Mouse (Mus musculus) cerebellum, adult 8-10 months (tissue): ENCODE results near the gene Rnf167.
A peak's percentile ranks its signal among the peaks of the same experiment; 100 is the strongest.

Experiments
- DNase-seq: peaks from one replicate; pipeline ENCODE4 v3.0.0; 2022

The Rnf167 gene

DNA sequence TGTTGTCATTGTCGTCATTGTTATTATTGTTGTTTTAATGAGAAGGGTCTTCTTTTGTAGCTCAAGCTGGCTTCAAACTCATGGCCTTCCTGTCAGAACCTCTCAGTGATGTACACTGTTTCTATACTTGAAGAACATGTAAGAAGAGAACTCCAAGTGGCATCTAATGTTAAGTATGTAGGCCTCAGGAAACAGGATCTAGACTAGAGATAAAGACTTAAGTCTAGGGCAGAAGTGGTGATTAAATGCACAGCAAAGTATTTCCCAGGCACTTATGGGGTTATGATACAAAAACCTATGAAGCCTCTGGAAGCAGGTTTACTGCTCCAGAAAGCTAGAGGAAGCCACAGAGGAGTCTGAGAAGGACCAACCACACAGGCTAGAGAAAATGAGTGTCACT lies 8.7 kb upstream of the Rnf167 start:
- no peak for DNase-seq

DNA sequence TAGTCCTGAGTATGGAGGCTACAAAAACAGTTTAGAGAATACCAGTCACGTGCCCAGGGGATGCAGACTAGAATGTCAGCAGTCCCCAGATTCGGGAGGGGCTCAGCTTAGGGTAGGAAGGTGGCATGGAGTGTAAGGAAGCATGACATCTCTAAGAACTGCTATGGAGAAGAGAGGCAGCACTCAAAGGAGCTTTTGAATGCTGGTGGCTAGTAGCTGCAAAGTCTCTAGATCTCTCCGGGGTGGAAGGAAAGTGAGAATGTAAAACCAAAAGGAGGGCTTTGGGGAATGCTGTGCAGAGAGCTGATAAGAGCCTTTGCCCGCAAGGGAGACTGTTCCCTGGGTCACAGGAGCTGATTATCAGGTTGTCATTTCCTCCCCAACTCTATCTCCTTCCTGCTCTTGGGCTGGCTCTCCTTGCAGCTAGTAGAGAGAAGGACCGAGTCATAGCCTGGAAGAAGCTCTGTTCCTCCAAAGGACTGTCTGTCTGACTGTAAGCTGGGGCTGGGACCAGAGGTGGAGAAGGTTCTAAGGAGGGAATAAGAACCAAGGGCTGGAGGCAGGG lies 8.2 kb upstream of the Rnf167 start, which contains the start of gene Gp1ba:
Gene Gp1ba (plus strand): TSS at position 409 of the 565 bp plus-strand sequence.
- DNase-seq: no peak

DNA sequence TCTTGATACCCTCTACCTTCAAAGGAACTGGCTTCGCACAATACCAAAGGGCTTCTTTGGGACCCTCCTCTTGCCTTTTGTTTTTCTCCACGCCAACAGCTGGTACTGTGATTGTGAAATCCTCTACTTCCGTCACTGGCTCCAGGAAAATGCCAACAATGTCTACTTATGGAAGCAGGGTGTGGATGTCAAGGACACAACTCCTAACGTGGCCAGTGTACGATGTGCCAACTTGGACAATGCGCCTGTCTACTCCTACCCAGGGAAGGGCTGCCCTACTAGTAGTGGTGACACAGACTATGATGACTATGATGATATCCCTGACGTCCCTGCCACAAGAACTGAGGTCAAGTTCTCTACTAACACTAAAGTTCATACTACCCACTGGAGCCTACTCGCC lies 7.1 kb upstream of the Rnf167 start:
- DNase-seq: no peak

DNA sequence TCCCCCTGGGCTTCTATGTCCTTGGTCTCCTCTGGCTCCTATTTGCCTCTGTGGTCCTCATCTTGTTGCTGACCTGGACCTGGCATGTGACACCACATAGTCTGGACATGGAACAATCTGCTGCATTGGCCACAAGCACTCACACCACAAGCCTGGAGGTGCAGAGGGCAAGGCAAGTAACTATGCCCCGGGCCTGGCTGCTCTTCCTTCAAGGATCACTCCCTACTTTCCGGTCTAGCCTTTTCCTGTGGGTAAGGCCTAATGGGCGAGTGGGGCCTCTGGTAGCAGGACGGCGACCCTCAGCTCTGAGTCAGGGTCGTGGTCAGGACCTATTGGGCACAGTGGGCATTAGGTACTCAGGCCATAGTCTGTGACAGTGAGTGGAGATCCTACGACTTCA lies 5.8 kb upstream of the Rnf167 start:
- no peak for DNase-seq

DNA sequence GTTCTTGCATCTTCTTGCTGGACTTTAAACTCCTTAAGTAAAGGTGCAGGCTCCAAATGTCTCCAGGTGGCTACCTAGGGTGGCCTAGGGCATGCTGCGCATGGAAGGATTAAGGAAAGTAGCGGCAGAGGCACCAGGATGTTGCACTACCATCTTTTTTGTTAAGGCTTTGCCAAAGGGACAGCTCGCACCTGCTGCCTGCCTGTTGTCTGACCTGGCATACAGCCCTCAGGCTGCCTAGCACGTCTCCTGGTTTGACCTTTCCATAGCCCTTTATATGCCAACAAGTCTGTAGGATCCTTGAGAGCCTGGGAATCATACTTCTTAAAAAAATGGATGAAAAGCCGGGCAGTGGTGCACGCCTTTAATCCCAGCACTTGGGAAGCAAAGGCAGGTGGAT lies 4.0 kb upstream of the Rnf167 start:
- DNase-seq: no peak

DNA sequence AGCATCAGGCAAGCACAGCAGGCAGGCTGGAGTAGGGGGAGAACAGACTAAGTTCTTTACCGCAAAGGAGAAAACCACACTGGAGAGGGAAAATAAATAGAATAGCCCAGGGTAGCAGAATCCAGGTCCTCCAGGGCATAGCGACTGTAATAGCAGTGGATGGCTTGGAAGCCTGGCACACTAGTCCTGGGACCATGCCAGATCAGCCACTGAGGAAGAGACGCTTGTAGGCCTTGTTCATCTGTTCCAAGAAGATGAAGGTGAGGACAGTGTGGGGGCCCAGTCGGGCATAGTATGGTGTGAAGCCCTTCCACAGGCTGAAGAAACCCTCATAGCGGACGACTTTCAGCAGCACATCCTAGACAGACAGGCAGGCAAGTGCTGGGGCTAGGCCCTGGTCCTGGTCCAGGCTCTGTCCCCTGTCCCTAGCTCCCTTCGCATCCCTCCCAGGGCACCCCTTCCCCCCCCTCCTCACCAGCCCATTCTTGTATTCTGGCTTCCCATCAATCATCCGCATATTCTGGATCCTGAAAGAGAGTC lies 2.4 kb upstream of the Rnf167 start:
- DNase-seq: no peak

DNA sequence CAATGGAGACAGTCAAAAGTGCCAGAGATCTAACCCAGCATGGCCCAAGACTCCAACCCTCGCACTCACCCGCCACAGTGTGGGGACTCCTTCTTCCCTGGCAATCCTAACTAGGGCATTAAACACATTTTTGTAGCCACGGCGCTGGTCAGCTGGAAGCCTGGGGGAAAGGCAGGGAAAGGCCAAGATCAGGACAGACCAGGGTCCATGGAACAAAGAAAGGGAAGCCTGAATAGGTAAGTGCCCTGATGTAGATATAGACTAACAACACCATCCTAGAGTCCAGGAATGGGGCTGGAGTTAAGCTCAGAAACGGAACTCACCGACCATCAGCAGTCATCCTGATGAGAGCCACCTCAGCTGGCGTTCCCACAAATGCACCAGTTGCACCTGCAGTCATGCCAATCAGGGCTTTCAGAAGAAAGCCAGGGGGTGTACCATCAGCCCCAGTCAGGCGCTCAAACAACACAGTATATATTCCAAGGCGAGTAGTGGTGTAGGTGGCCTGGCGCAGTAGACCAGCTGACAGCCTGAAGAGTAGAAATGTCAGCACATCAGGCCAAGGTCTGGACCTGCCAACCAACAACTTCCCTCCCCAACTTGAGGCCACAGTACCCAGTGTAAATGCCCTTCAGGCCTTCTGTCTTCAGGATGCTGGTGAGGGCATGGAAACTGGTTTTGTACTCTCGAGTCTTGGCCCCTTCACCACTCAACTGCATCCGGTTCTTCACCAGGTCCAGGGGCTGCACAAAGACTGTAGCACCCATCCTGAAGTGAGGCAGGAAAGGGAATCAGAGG lies 1.4 kb upstream of the Rnf167 start:
- no peak for DNase-seq

DNA sequence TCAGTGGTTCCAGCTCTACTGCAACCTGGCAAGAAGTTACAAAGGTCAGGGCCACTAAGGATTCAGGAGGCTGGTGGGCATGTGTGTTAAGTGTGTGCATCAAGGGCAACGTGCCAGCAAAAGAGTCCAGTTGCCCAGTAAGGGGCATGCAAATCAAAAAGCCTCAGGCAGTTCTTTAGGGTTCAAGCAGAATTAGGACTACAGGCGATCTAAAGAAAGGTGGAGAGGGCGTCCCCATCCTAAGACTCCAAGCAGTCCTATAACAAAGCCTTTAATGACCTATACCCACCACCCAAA lies 828 bp upstream of the Rnf167 start:
- no peak for DNase-seq

DNA sequence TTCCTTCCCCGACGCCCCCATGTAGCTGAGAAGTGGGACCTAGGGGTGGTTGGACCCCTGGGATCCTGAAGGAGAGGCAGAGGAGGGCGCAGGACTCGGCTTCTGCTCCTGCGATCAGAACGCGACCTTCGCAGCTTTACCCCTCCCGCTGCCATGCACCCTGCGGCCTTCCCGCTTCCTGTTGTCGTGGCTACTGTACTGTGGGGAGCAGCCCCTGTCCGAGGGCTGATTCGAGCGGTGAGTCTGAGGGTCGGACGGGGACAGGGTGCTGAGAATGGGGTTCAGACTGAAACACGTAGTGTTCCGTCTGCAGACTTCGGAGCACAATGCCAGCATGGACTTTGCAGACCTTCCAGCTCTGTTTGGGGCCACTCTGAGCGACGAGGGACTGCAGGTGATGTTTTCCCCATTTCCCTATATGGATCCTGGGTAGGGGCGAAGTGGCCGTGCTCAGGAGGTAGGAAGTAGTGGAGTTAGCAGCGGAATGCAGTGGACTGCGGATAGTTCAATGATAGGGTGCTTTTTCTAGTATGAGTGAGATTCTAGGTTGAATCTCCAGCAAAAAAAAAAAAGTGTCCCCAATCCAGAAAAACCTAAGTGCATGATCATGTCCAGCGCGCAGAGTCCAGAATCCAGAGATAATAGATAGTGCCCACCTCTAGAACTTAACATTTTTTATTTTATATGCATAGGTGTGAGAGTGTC lies 833 bp downstream of the Rnf167 start:
- no peak for DNase-seq

DNA sequence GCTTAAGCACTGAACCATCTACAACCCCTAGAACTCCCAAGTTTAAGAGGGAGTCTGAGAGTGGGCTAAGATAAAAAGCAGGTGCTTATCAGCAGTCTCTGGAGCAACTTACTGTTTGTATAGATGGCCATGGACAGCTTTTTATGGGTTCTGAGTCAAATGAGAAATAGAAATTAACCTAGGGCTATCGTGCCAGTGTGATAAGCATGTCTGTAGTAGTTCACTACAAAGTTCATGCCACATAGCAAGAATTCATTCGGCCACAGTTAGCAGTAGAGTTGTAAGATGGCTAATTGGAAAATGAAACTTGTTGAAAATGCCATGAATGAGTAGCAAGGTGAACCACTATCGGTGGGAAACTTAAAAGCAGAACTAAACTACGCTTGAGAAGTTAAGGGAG lies 1.5 kb downstream of the Rnf167 start:
- DNase-seq: no peak

DNA sequence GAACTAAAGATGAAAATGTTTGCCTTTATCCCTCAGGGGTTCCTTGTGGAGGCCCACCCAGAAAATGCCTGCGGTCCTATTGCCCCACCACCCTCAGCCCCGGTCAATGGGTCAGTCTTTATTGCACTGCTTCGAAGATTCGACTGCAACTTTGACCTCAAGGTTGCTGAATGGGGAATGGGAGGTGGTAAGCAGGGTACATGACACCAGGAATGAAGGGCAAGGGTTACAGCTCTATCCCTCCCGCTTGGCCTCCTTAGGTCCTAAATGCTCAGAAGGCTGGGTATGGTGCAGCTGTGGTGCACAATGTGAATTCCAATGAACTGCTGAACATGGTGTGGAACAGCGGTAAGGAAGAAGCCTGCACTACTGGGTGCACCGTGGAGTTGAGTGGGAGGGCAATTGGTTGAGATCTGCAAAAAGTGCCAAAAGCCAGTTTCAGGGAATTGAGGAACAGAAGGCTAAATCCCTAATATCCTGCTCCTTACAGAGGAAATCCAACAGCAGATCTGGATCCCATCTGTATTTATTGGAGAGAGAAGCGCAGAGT lies 2.2 kb downstream of the Rnf167 start:
- DNase-seq: no peak

DNA sequence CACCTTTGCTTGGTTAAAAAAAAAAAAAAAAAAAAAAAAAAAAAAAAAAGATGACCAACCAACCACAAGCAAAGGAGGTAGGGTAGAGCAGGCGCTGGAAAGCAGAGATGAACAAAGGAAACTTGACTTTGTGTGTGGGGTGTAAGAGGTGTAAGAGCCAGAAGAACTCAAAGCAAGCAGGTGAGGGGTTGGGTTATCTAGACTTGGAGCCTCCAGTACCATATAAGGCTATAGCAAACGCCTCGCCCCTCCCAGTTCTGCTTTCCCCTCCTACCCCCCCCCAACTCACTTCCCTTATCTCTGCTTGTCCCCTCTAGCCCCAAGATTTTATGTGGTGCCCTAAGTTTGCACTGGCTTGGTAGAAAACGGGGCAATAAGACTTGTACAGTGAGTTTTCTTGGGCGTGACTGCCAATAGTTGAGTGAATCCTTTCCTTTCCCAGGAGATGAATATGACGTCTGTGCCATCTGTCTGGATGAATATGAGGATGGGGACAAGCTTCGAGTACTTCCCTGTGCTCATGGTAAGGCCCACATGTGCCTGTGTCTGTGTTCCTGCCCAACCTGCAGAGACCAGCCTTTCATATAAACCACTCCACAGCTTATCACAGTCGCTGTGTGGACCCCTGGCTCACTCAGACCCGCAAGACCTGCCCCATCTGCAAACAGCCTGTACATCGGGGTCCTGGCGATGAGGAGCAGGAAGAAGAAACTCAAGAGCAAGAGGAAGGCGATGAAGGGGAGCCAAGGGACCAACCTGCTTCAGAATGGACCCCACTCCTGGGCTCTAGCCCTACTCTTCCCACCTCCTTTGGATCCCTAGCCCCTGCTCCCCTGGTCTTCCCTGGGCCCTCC lies 3.5 kb downstream of the Rnf167 start:
- peak; percentile 21 for DNase-seq

DNA sequence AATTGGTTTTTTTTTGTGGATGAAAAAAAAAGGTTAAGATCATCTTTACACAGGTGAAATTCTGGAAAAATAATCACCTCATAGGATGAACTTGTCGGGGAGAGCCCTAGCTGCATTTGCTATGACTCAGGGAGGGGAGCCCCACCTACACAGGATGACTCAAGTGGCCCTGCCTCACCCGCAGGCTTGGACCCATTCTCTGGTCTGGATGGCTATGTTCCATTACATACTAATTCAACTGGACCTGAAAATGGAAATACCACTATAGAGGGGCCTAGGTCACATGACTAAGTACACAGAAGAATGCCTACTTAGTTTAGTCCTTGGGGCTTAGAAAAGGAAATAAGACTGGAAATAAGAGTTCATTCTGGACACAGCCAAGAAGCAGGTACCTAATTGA lies 4.4 kb downstream of the Rnf167 start:
- DNase-seq: peak; percentile 7

DNA sequence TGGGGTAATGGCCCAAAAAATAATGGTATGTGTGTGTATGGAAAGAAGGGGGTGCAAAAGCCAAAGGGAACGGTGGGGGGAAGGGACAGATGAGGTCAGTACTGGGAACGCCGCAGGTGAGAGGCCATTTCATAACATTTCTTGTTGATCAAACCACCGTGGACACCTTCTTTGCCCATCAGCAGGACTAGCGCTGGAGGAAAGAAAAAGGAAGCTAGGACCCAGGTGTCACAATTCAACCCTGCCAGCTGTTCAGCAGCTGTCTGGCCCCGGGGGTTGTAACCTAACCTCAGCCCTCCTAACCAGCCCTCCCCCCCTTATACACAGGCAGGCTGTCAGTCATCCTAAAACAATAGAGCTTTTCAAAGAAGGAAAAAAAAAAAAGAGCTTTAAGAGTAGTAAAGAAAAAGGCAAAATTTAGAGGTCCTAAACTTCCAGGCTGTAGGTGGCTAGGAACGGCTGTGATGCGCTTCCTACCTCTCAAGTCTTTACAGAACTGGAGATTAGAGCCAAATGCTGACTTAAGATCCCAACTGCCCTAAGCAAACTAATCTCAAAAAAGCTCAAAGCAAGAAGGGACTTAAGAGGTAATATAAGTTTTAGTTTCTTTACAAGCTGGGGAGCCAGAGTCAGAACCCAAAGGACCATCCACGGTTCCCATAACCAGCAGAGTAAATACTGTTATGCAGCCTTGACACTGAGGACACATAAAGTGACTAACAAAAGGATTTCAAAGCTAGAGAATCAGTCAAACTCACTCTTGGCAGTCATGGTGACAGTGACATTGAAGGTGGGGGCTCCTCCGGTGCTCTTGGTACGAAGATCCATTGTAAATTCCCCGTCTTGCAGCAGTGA lies 5.2 kb downstream of the Rnf167 start:
- no peak for DNase-seq

DNA sequence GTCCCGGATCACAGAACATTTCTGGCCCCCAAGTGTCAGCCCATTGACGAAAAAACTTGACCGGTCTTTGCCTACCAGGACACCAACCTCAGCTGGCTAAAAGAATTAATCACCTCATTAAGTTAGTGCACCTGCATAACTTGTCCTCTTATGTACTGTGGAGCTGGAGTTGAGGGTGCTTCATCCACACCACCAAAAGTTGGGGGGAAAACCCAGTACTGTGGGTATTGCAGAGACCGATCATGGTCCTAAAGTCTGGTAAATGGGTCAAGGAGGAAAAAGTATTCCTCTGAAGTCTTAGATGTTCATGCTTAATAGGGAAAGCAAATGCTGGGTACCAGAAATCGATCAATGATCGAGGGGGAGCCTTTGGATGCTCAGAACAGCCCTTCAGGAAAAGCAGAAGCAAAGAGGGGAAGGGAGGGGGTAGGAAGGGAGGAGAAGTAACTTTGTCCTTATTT lies 5.9 kb downstream of the Rnf167 start:
- DNase-seq: peak; percentile 22

DNA sequence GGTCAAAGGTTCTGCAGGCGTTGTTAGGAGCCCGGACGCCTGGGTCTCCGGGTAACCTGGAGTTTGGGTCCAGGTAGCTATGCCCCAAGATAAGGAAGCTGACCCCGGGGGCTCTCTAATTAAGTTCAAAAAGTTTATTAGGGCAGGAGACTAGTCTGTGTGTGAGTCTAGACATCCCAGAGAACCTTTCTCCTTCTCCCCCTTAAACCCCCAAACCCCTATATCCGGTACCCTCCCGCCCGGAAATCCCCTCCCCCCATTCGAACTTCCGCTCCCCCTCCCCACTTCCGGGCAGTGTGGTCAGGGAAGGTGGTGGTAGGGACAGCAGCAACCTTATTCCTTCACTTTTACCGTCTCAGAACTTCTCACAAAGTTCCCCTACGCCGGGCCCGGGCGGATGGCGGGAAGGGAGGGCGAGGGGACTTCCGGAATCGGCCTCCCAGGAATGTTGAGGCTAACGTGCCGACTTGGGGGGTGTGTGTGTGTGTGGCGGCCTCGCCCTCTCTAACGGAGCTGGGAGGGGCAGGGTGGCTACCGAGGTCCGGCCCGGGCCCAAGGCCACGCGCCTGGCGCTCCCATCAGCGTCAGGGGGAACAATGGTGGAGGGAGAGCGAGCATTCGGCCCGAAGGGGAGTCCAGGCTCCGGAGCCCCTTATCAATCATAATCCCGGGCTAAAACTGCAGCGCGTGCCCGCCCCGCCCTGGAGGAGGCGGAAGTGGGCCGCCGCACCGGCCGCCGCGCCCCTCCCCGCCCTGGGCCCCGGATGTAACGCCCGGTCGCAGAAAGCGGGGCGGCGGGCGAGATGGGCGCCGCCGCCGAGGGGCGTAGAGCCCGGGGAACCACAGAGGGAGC lies 6.5 kb downstream of the Rnf167 start:
- peak; percentile 66 for DNase-seq

DNA sequence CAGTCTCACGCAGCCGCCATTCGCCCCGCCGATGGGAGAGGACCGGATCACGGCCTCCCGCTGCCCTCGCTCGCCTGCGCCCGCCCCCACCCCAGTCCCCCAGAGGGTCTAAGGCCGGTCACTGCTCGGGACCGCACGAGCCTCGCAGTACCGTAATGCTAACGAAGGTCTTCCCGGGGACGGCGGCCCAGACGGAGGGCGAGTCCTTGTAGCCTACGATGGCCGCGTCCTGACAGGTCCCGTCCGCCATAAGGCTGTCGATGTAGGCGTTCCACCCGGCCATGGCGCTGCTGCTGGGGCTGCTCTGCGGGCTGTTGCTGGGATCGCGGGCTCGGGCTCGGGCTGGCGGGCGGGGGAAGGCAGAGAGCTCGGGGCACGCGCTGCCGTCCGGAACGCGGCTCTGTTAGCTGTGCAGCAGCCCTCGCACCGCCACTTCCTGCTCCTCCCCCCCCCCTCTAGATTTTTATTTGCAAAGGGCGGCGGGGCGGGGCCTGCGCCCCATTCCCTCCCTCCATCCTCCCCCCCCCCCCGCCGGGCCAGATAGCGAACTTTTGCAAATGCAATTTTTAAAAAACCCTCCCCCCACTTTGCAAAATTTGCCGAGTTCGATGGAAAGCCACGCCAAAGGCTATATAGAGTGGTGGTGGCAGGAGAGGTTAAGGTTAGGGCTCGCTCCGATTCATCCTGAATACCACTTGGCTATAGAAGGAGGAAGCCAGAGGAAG lies 7.3 kb downstream of the Rnf167 start, which contains the start of gene Pfn1:
Gene Pfn1 (minus strand): TSS at position 447 of the 725 bp plus-strand sequence.
- peak; percentile 69 for DNase-seq

DNA sequence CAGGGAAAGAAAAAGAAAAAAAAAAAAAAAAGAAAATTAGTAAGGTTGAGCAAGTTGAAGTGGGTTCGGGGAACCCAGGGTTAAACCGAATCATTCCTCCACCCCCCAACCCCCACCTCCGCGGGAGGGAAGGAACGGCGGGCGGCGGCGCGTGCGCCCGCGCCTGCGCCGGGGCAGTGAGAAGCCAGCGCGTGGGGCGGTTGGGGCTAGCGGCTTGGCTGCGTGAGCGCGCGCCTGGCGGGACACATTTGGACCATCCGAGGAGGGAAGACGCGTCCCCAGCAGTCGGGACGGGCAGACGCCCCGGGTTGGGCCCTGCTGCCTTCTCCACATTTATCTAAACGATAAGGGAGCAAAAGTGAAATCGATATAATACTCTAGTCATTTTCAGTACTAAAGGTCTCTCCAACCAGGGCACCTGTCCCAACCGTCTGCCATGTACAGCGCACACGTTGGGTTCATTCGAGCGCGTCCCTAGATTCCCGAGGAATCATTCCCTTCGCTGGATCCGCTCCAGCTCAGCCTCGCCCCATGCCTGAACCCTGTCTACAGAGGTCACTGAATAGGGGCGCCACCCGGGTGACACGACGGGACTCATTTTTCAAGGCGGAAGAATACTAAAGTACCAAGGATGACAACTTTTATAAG lies 8.0 kb downstream of the Rnf167 start:
- peak; percentile 82 for DNase-seq
